Mouse (Mus musculus) heart, postnatal 0 days (tissue): Measurements from ENCODE around the gene Atpif1. TPM values are rescaled to one million over a fixed set of nuclear protein-coding genes. Genes with fewer than 3 reads are reported as not detected.

ENCODE experiments used
- ATAC-seq: fragments of 200-750 bp; cut with Nextera tagmentation; 2 replicates; pipeline ENCODE4 v1.8.0; 2017; ENCODE audit warnings: low read depth, moderate number of reproducible peaks, moderate library complexity; ENCODE audit not compliant: insufficient read depth
- DNase-seq: peaks from one replicate; pipeline ENCODE4 v3.0.0-alpha.2; 2016; ENCODE audit warnings: low spot score
- H3K27ac ChIP-seq: fragments of 300-500 bp; sonication (generic); 2 replicates; pipeline ENCODE4 v1.5.1; 2014; ENCODE audit warnings: low read depth, mild to moderate bottlenecking
- H3K27me3 ChIP-seq: fragments of 300-500 bp; sonication (generic); 2 replicates; pipeline ENCODE4 v1.6.1; 2014; ENCODE audit warnings: low read length, mixed read lengths; ENCODE audit not compliant: control insufficient read depth, insufficient read depth
- H3K36me3 ChIP-seq: fragments of 300-500 bp; sonication (generic); replicated peaks from 2 replicates; pipeline ENCODE4 v1.6.1; 2014; ENCODE audit warnings: low read length, mixed read lengths; ENCODE audit not compliant: control insufficient read depth, insufficient read depth
- H3K4me1 ChIP-seq: fragments of 300-500 bp; sonication (generic); 2 replicates; pipeline ENCODE4 v1.6.1; 2014; ENCODE audit warnings: antibody characterized with exemption; ENCODE audit not compliant: control insufficient read depth, insufficient read depth
- H3K4me2 ChIP-seq: fragments of 300-500 bp; sonication (generic); 2 replicates; pipeline ENCODE4 v1.6.1; 2014; ENCODE audit warnings: low read depth, mild to moderate bottlenecking, low read length, moderate library complexity
- H3K4me3 ChIP-seq: fragments of 300-500 bp; sonication (generic); 2 replicates; pipeline ENCODE4 v1.5.1; 2014; ENCODE audit warnings: low read depth, low read length
- H3K9ac ChIP-seq: fragments of 300-500 bp; sonication (generic); replicated peaks from 2 replicates; pipeline ENCODE4 v1.6.1; 2014; ENCODE audit warnings: low read depth, low read length, mixed read lengths
- H3K9me3 ChIP-seq: fragments of 300-500 bp; sonication (generic); replicated peaks from 2 replicates; pipeline ENCODE4 v1.6.1; 2016; ENCODE audit warnings: low read length; ENCODE audit not compliant: control insufficient read depth
- CTCF ChIP-seq: IDR thresholded peaks from 2 replicates; pipeline ENCODE4 v1.5.1; 2016; ENCODE audit warnings: antibody characterized with exemption, control low read depth, low read depth
- EP300 ChIP-seq: IDR thresholded peaks from 2 replicates; pipeline ENCODE4 v1.6.1; 2016; ENCODE audit warnings: antibody characterized with exemption, low read depth
- WGBS: fragments of 180-500 bp; shearing (Covaris S2); extraction: QIAGEN DNeasy Blood & Tissue Kit; methylation state at CpG from one replicate; pipeline ENCODE4 v1.1.7; 2014; 5-methylcytosine and 5-hydroxymethylcytosine counted together
- polyA plus RNA-seq: library from polyadenylated mRNA; unstranded; fragments of >200 nt; fragmentation: Nextera tagmentation; extraction: Ambion mirVana; gene quantifications from 2 replicates; pipeline ENCODE4 v1.2.1, GENCODE M21; 2015
- total RNA-seq: library from RNA; depleted of rRNA; stranded (reverse); fragments of >200 nt; gene quantifications from 2 replicates; pipeline ENCODE4 v1.2.3, GENCODE M21; 2014; ENCODE audit warnings: low replicate concordance

The Atpif1 gene
- total and polyA plus RNA-seq, 2 experiments from 2014 or later, result 340 to 2,178 TPM

DNA sequence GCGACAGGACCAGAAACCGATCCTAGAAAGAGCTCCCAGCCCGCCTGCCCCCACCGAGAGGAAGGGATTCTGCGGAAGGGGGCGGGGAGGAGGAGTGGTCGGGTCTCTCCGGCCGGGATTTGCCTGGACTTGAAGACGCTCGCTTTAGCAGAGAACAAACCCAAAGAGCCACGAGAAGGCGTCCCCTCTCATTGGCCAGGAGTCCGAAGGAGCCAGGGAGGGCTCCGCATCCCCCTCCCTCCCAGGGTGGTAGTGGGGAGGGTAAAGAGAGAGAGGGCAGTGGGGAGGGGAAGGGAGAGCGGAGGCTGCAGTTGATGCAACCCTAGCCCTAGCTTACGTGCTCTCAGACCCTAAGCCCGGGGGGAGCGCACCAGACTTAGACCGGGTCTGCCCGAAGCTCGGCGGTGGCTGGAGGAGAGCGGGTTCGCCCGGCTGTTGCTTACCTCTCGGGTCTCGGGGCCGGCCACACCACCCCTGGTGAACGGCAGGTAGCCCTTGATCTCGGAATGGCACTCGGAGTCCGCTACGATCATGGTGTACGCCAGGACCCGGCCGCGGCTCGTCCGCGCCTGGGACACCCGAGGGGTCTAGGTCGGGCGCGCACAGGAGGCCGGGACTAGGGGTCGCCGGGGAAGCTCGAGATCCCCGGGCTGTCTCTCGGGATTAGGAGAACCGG is 23.7 kb downstream of the Atpif1 start:
- peak; percentile 51 for ATAC-seq
- under 1% methylated on average over 50 of the region's 52 CpGs for WGBS
- H3K4me1 ChIP-seq, result peaks cover 19% of the 10 kb centered on the region; the same call in 1 of the 2 replicates
- no peaks in the 10 kb centered on the region for H3K27me3 ChIP-seq
- H3K9ac ChIP-seq, result peak overlapping the region; percentile 51
- H3K27ac ChIP-seq, result peak overlapping the region; percentile 61
- peak overlapping the region; percentile 83 for H3K4me3 ChIP-seq
- peak overlapping the region; percentile 84 for H3K4me2 ChIP-seq
- no peak for TF ChIP-seq CTCF
- DNase-seq, result peak; percentile 69
- H3K9me3 ChIP-seq, result no peaks in the 10 kb centered on the region
- H3K36me3 ChIP-seq, result no peaks in the 10 kb centered on the region

DNA sequence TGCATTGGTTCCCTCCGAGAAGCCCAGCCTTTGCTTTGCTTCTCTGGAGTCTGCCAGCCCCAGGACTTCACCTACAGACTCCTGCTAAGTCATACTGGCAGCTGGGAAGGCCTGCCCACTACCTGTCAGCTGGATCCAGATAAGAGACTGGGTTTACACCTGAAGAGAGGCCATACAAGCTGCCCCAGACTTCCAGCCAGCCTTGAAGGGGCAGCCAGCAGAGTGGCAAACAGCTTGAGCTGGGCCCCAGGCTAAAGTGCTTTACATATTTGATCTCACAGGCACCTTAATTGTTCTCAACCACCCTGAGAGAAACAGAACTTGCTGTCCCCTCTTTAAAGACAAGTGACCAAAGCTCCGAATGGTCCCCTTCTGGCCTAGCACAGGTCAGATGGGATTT is 26.2 kb downstream of the Atpif1 start:
- WGBS, result 59% methylated on average over 2 of the region's 2 CpGs
- Histone ChIP-seq H3K4me2 (no peak overlapping the region), H3K27ac (no peak overlapping the region)

GRCm38 (mm10) chr4:132506250-132506649 is 27.2 kb downstream of the Atpif1 start:
- Histone ChIP-seq H3K4me1 (peaks cover 14% of the 10 kb centered on the region; the same call in 1 of the 2 replicates), H3K27me3 (no peaks in the 10 kb centered on the region), H3K9me3 (no peaks in the 10 kb centered on the region), H3K9ac (no peak overlapping the region), H3K27ac (no peak overlapping the region), H3K4me3 (no peak overlapping the region), H3K4me2 (no peak overlapping the region), H3K36me3 (no peaks in the 10 kb centered on the region)
- TF ChIP-seq CTCF (no peak), EP300 (no peak)
- no peak for DNase-seq
- no peak for ATAC-seq
- 86% methylated on average over 6 of the region's 6 CpGs for WGBS

More for the DNA sequence above, 26.2 kb downstream of the Atpif1 start:
- Histone ChIP-seq H3K9ac (no peak overlapping the region), H3K27me3 (no peaks in the 10 kb centered on the region), H3K36me3 (no peaks in the 10 kb centered on the region), H3K4me3 (no peak overlapping the region), H3K9me3 (no peaks in the 10 kb centered on the region), H3K4me1 (peaks cover 14% of the 10 kb centered on the region; the same call in 1 of the 2 replicates)
- no peak for DNase-seq
- TF ChIP-seq EP300, result no peak
- TF ChIP-seq CTCF, result no peak
- ATAC-seq, result no peak

DNA sequence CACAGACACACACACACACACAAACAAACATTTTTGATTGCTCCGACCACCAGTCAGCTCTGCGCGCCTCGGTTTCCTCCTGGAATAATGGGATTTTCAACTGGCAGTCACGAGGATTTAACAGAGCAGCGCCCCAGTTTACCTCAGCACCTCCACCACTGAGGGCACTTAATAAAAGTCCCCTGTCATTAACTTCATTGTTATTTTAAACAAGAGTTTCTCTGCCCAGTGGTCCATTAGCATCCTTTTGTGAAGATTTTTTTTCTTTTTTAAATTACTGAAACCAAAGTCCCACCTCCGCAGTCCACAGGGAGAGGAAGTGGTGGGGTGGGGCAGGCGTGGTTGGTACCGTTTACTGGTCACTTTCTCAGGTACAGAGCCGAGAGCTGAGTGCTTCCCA is 27.7 kb downstream of the Atpif1 start:
- TF ChIP-seq CTCF (no peak), EP300 (no peak)
- H3K36me3 ChIP-seq, result no peaks in the 10 kb centered on the region
- ATAC-seq, result no peak
- WGBS, result 75% methylated on average over 10 of the region's 10 CpGs
- no peaks in the 10 kb centered on the region for H3K27me3 ChIP-seq
- peaks cover 14% of the 10 kb centered on the region; the same call in 1 of the 2 replicates for H3K4me1 ChIP-seq
- DNase-seq, result no peak
- H3K9me3 ChIP-seq, result no peaks in the 10 kb centered on the region
- no peak overlapping the region for H3K9ac ChIP-seq
- H3K27ac ChIP-seq, result no peak overlapping the region
- no peak overlapping the region for H3K4me3 ChIP-seq
- no peak overlapping the region for H3K4me2 ChIP-seq

DNA sequence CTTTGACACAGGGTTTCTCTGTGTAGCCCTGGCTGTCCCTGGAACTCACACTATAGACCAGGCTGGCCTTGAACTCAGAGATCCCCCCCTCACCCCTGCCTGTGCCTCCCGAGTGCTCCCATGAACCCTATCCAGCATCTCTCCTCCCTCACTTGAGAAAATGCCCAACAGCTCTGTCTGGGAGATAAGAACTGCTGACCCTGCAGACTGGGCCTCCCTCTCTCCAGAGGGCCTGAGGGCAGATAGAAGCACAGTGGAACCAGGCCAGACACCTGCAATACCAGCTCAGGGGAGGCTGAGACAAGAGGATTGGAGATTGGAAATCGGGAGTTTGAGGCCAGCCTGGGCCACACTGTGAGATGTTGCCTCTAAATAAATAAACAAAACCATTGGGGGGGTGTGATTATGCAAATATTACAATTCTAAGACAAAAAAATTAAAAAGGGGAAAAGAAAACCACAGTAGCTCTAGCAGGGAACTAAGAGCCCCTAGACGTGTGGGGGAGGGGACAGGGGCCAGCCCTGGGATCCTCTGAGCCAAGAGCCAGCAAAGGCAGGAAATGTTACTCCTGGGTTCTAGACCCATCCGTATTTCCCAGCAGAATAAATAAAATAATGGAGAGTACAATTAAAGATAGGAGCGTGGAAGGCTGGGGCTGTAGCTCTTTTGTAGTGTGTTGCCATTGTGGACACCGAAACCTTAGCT is 28.3 kb downstream of the Atpif1 start:
- 66% methylated on average over 6 of the region's 6 CpGs for WGBS
- ATAC-seq, result no peak

More for the DNA sequence above, 28.3 kb downstream of the Atpif1 start:
- H3K27ac ChIP-seq, result no peak overlapping the region
- DNase-seq, result no peak
- TF ChIP-seq CTCF (no peak), EP300 (no peak)
- no peaks in the 10 kb centered on the region for H3K9me3 ChIP-seq
- peaks cover 11% of the 10 kb centered on the region; the same call in 1 of the 2 replicates for H3K4me1 ChIP-seq
- H3K27me3 ChIP-seq, result no peaks in the 10 kb centered on the region
- H3K9ac ChIP-seq, result no peak overlapping the region
- H3K4me2 ChIP-seq, result no peak overlapping the region
- H3K4me3 ChIP-seq, result no peak overlapping the region
- H3K36me3 ChIP-seq, result no peaks in the 10 kb centered on the region
